Mouse (Mus musculus): Measurements from ENCODE around the gene Serpina1e. TPM values are rescaled to one million over a fixed set of nuclear protein-coding genes. Genes with fewer than 3 reads are reported as not detected.
A peak's percentile ranks its signal among the peaks of the same experiment; 100 is the strongest.
"Not testable (repeated sequence)": the region's sequence is repeated elsewhere in the genome, so short reads cannot be mapped to it uniquely, and the experiment has no call there.

Serpina1e gene
- total and polyA plus RNA-seq, 2 experiments: 557 to 1,162 TPM

GRCm38 (mm10) chr12:103901929-103902328 lies 56.8 kb downstream of the Serpina1e start:
- not testable (repeated sequence) for H3K27me3 ChIP-seq (ENCODE audit: control insufficient read depth, insufficient read depth, low read length); H3K4me1 ChIP-seq (ENCODE audit: control insufficient read depth, insufficient read depth, low read length); H3K79me2 ChIP-seq (ENCODE audit: control insufficient read depth, insufficient read depth, low read length)
- DNase-seq (ENCODE audit: extremely low read depth, low read depth, low spot score): peak; percentile 78
- Histone ChIP-seq H3K36me3 (ENCODE audit: control insufficient read depth, insufficient read depth, low read length) (peaks cover 13% of the 10 kb centered on the region), H3K9ac (ENCODE audit: low read depth, low read length) (peak overlapping the region; percentile 83), H3K4me3 (ENCODE audit: insufficient read depth, low read depth, low read length) (peak overlapping the region; percentile 39), H3K27ac (replicated peaks; ENCODE audit: insufficient read depth, low read depth, low read length) (peak overlapping the region; percentile 92)
- WGBS: 17% methylated on average over 3 of the region's 3 CpGs

Other genes with a start within 250 kb of the Serpina1e start
- gene Serpina1d, start 185.4 kb downstream of the Serpina1e start, total RNA-seq (2014; rRNA removed): 5,740 and 5,936 TPM in 2 replicates
- gene Serpina1d, start 185.4 kb downstream of the Serpina1e start, polyA plus RNA-seq (2012; rRNA removed): 7,463 and 8,304 TPM in 2 replicates
- gene Serpina1b, start 128.6 kb downstream of the Serpina1e start, total RNA-seq (2014; rRNA removed): 9,611 and 9,715 TPM in 2 replicates
- gene Serpina1b, start 128.6 kb downstream of the Serpina1e start, polyA plus RNA-seq (2012; rRNA removed): 8,562 and 8,619 TPM in 2 replicates
- gene Serpina1a, start 95.4 kb downstream of the Serpina1e start, total RNA-seq (2014; rRNA removed): 6,488 and 8,697 TPM in 2 replicates
- 6,371 and 7,029 TPM in 2 replicates for gene Serpina1a, start 95.4 kb downstream of the Serpina1e start, polyA plus RNA-seq (2012; rRNA removed)
- gene Serpina1c, start 54.1 kb downstream of the Serpina1e start, total RNA-seq (2014; rRNA removed): 6,010 and 6,410 TPM in 2 replicates
- 8,302 and 8,890 TPM in 2 replicates for gene Serpina1c, start 54.1 kb downstream of the Serpina1e start, polyA plus RNA-seq (2012; rRNA removed)
- 47.7 and 49.9 TPM in 2 replicates for gene Serpina11, start 31.0 kb upstream of the Serpina1e start, total RNA-seq (2014; rRNA removed)
- gene Serpina11, start 31.0 kb upstream of the Serpina1e start, polyA plus RNA-seq (2012; rRNA removed): 107 and 114 TPM in 2 replicates
- 0.18 and 0.34 TPM in 2 replicates for gene Serpina9, start 54.8 kb upstream of the Serpina1e start, total RNA-seq (2014; rRNA removed)
- gene Serpina9, start 54.8 kb upstream of the Serpina1e start, polyA plus RNA-seq (2012; rRNA removed): 0.11 and 1.3 TPM in 2 replicates
- gene Serpina12, start 85.5 kb upstream of the Serpina1e start, total RNA-seq (2014; rRNA removed): 0.20 and 3.6 TPM in 2 replicates
- gene Serpina12, start 85.5 kb upstream of the Serpina1e start, polyA plus RNA-seq (2012; rRNA removed): 0.56 and 1.8 TPM in 2 replicates
- not detected in 2 replicates for gene Serpina5, start 142.1 kb upstream of the Serpina1e start, total RNA-seq (2014; rRNA removed)
- gene Serpina5, start 142.1 kb upstream of the Serpina1e start, polyA plus RNA-seq (2012; rRNA removed): 0.04 TPM in 1 of 2 replicates, not detected in the other
- gene Serpina3a, start 153.7 kb upstream of the Serpina1e start, total RNA-seq (2014; rRNA removed): not detected in 2 replicates
- not detected in 2 replicates for gene Serpina3a, start 153.7 kb upstream of the Serpina1e start, polyA plus RNA-seq (2012; rRNA removed)
- 0.09 TPM in 1 of 2 replicates, not detected in the other for gene Serpina3b, start 169.0 kb upstream of the Serpina1e start, total RNA-seq (2014; rRNA removed)
- gene Serpina3b, start 169.0 kb upstream of the Serpina1e start, polyA plus RNA-seq (2012; rRNA removed): not detected in 2 replicates
- gene Serpina3c, start 194.9 kb upstream of the Serpina1e start, total RNA-seq (2014; rRNA removed): 0.20 TPM in 1 of 2 replicates, not detected in the other
- not detected in 2 replicates for gene Serpina3c, start 194.9 kb upstream of the Serpina1e start, polyA plus RNA-seq (2012; rRNA removed)

All from liver, adult 2 months (tissue).